Mouse (Mus musculus) telencephalon, adult 2 months (tissue): ENCODE measurements at regions not wholly inside any gene's neighbourhood (a gene's known extent, or its start where the extent isn't known, plus 50 kb on each side); places are given as distances from the start of the nearest gene placed in this dataset.

Experiments
- DNase-seq: peaks from one replicate; pipeline ENCODE4 v3.0.0-alpha.2; 2011; ENCODE audit warnings: low read depth, low spot score

DNA sequence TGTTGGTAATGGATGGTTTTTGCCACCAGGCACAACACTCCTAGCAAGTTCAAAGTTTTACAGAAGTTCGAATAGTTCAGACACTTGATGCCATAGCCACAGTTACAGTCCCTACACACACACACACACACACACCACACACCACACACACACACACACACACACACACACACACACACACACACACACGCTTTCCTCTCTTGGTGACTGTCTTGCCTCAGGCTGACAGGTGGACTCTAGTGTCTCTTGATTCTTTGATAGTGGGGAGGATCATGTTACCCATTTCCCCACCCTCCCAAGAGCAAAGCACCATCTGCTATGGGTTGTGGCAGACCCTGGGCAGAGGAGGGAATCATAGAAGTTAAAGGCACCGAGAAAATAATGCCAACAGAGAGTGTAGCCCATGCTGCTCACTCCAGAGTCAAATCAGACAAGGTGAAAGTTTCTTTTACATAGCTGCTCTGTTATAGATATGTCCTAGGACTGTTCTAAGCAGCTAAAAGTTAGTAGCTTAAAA is 75.9 kb downstream of the Klhl25 start:
- DNase-seq = no peak

DNA sequence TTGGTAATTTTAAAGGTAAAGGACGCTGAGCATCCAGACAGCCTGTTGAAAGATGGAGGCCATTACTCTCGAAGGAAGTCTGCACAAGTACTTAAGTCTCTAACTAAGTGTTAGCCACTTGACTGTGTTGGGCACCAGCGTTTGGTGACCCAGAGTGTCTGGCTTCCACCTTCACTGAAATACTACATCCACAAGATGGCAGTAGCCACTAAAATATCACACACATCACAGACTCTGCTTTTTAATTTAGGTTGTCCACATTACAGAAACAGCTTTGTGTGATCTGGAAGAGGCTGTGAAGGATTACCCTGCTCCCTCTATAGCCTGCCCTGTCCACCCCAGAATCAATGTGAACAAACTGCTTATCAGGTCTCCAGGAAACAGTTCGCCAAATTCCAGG is 79.4 kb downstream of the Klhl25 start:
- DNase-seq = peak; percentile 29

DNA sequence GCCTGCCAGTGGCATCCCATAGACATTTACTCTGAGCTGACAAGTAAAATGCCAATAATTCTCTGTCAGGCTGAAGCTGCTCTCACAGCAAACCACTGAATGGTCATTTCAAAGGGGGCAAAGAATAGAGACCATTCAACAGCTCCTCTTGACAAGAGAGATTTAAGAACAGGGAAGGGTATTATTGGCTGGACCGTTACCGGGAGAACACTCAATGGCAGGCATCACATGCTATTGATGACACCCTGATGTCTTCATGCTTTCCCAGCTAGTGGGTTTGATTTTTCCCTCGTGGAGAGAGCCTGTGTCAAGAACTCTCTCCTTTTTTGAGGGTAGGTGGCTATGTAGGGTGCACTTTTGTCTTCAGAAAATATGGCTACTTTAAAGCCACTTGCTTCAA is 95.7 kb downstream of the Klhl25 start:
- DNase-seq = no peak

DNA sequence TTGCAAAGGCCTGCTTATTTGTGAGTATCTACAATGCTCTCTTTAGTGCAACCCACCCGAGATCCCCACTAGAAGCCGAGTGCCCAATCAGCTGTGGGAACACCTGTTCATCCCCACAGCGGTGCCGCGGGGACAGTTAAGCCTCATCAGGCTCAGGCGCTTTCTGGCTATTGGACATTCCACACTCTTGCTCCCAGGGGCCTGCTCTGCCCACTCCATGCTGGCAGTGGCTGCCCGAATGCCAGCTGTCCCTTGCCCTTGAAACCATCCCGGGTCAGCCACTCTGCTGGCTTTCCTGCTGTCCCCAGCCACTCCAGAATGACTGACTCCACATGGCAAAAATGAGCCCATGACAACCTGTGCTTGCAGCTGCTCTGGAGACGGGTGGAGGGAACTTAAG is 107.6 kb downstream of the Klhl25 start:
- DNase-seq = no peak

DNA sequence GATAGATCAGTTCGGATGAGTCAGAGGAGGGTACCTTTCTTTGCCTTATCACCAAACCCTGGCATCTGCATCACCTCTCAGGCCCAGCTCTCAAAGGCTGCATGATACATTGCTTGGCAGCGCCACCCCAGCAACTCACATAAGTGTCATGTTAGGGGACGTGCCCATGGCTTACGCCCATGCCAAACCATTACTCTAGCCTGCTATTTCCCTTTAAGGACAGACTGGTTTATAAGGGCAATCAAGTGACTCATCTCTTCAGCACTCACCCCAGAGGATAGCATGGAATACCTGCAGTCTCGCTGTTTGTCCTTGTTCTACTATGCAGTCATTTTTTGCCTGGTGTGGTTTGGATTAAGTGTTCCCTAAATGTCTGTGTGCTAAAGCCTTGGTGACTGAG is 109.3 kb downstream of the Klhl25 start:
- DNase-seq = no peak

DNA sequence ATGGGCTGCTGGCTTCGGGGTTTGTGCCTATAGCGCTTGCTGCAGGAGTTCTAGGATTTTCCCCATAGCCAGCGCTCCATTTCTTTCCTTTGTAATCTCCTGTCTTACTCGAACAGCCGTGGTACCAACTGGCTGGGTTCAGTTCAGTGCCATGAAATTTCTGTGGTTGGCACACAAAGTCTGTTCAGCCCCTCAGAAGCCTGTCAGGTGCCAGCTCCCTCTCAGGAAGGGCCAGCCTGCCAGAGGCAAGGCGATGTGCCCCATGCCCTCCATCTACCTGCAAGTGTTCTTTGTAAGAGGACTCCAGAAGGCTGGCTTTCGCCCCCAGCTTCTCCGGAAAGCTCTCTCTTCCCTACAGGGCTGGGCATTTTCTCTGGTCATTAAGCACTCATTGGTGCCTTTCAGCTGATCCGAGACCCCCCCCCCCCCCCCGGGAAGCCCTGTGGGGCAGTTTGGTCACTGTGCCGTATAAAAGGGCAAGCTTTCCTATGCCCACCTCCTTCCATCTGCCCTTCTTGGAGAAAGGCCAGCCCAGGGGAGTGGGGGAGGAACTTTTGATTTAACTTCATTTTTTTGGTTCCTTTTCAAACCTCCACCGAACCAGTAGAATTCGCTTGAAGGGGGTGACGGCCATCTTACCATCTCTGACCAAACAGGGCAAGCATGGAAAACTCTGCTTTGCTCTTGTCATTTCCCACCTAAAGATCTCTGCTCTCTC is 112.0 kb downstream of the Klhl25 start:
- DNase-seq = no peak

DNA sequence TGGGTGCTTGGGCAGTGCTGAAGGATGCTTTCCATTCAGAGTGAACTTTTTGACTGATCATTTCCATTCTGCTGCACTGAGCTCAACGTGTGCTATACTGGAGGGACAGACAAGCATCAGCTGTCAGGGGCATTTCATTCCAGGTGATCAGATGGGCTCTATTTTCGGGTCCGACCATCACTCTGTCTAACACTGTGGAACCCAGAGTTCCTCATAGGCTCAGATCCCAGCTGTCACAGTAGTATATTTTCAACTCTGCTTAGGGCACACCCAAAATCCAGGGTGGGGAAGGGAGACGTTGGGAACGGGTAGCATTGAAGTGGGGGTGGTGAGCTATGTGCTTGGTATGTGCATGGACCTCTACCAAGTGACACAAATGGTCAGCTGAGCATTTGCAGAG is 120.1 kb downstream of the Klhl25 start:
- no peak for DNase-seq

DNA sequence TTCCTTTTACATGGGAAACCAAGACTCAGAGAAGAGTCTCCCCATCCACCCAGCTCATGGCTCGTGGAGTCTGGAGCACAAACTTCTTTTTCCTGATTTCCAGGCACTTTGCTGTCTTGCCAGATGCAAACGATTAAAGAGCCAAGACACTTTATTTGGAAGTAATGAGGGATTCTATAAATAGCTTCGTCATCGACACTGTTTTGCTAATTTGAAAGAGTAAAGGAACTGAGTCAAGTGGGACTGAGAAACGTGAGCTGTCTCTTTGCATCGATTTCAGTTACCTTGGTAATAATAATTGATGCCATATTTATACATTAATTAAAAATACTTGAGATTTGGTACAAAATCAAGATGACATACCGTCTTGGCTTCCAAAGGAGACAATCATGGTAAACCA is 122.8 kb downstream of the Klhl25 start:
- DNase-seq = no peak

DNA sequence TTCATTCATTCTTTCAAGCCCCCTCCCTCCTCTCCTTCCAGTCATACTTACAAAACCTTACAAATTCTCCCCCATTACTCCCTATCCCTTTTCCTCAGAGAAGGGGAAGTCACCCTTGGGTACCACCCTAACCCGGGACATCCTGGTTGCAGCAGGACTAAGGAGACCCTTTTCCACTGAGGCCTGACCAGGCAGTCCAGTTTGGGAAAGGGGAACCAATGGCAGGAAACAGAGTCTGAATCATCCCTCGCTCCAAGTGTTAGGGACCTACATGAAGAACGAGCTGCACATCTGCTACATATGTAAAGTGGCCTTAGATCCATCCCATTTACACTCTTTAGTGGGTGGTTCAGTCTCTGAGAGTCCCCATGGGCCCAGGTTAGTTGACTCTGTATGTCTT is 123.6 kb downstream of the Klhl25 start:
- no peak for DNase-seq

DNA sequence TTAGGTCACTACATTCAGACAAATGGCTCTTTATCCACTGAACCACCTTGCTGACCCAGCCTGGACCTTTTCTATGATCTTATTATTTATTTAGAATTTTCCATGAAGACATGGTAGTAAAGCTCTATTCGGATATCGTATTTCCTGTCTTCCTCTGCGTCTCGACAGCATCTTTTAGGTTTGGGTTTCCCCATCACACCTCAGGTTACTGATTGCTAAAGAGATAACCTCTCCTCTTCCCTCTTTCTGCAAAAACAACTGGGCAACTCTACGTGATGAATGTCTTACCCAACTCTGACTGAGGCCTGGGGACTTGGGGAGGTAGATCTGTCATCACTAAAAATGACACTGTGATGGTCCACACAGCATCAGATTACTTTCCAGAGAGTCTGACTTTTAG is 133.4 kb downstream of the Klhl25 start:
- no peak for DNase-seq

DNA sequence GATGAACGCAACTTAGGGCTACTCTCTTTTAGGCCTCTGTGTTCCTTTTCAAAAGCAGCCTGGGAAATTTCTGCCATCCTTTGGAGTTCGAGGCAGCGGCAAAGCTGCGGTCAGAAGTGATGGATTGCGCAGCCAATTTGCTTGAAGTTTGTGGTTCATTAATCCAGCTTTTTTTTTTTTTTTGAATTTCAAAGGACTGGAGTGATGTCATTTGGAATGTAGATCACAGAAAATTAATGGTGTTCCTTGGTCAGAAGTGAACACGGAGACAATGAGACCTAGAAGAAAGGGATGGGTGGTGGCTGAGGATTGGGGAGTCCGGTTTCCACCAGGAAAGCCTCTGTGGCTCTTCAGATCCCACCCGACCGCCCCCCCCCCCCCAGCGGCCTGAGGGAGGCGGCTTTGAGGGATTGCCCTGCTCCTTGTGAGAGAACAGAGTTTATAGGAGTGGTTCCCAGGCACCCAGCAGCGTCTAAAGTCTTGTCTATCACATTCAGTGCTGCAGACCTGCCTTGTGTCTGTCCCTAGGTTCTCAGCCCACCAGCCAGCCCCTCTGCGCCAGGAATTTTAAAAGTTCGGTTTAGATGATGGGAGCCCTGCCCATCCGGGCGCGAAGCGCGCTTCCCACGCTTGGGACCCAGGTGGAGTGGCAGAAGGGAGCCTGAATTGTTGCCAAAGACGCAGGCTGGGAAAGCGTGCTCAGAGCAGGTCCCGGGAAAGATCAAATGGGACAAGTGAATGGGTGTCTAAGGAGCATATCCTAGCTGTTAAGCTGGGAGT is 135.1 kb downstream of the Klhl25 start:
- no peak for DNase-seq

DNA sequence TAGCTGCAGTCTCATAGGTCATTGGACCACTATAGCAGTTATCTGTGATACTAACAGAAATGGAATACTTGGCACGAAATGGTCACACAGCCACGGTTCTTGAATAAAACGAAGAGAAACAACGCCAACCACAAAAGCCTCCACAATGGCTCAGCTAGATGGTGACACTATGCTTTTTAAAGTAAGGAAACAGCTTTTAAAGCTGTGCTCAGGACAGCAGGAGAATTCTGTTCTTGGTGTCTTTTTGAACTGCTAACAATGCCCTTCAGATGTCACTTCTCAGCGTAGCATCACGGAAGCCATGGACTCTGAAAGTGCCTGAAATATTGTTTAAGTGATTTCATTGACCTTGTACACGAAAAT is 135.7 kb downstream of the Klhl25 start:
- no peak for DNase-seq

DNA sequence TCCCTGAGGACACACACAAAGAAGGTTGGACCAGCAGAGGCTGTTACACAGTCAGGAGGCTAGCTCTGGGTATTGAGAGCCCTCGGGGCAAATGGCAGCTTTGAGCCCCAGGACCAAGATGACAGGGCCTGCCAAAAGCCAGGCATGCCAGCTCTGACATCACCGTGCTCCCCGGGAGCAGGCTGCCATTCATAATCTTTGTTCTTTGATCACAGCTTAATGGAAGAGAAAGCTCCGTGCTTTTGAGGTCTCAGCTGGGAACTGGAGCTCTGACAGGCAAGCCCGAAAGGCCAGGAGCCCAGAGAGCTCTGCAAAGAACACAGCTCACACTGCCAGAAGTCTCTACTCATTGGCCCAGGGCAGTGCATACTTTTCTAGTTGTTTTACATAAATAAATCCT is 150.7 kb downstream of the Klhl25 start:
- no peak for DNase-seq

DNA sequence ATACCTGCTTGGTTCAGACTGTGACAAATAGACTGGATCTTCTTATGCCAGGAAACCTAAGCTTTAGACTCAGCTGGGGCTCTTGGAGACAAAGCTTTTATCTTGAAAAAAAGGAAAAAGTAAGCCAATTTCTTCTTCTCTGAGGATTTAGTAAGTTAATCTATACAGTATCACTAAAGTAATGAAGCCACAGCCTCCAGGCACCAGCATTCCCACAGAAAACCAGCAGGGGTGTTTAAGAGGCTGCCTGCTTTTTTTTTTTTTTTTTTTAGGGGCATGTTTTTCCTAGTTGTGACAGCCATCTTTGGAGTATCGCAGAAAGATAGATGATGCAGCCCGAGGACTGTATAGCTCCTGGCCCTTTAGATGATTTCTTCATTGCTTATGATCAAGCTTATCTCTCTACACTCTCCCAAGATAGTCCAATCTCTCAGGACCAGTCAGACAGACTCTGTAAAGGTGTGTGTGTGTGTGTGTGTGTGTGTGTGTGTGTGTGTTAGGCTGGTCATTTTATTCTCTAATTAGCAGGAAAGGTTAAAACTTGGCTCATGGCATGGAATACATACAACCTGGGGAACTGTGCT is 151.3 kb downstream of the Klhl25 start:
- no peak for DNase-seq

DNA sequence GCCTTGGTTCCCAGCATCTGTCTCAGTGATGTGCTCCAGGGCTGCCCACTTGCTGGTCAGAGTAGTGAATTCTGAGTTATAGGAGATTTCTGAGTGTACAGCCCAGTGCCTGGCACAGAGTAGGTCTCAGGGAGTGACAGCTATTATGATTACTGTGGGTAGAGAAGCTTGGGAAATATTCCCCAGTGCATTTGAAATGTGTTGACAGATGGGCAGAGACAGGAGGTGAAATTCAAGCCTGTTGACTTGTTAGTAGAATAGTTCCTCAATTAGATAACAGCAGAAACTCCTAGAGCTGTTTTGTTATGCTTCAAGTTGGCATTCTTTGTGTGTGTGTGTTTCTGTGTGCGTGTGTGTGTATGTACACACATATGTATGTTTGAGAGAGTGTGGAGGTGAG is 152.9 kb downstream of the Klhl25 start:
- DNase-seq = no peak

DNA sequence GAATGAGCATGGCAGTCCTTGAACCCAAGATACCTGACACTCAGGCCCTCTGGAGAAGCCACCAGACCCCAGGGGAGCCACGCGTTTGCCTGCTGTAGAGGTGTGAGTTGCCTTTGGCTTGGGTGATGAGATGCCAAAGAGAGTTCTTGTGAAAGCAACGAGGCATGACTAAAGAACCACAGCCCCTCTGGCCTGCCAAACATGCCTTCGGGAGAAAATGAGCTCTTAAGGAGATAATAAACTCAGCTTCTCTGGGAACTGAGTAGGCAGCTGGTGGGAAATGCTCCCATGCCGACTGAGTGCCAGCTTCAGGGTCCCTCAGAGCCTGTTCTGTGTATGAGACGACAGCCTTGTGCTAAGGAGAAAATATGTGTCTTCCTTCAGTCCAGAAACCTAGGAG is 160.1 kb downstream of the Klhl25 start:
- no peak for DNase-seq

DNA sequence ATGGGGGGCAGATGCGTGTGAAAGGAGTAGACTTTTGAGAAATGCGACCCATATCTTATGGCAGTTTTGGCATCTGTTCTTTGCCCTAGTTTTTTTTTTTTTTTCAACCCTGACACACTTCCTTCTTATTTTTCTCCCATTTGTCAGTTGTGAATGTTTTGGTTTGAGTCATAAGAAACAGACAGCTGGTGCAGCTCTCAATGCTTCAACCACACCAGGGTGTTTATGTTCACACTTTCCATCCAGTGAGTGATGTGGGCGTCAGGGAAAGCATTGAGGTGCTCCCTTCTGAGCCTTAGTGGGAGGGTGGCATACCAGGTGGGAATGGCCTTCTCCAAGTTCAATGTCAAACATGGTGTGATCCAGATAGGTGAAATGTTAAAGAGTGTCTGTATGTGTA is 181.9 kb upstream of the Agbl1 start:
- peak; percentile 58 for DNase-seq

DNA sequence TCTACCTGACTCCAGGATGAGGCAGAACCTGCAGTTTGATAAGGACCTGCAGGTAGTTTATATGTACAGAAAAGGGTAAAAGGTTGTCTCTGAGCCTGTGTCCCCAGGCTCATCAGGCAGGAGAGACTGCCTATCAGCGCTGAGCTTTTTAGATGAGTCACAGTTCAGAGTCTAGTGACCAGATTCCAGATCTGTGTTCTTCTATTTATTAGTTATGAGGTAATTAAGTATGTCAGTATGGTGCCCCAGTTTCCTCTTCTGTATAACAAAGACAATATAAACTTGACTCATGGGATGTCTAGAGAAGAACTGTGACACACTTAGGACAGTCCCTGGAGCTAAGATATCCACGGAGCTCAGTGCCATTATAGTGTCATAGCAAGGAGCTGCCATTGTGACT is 180.3 kb upstream of the Agbl1 start:
- DNase-seq = no peak

DNA sequence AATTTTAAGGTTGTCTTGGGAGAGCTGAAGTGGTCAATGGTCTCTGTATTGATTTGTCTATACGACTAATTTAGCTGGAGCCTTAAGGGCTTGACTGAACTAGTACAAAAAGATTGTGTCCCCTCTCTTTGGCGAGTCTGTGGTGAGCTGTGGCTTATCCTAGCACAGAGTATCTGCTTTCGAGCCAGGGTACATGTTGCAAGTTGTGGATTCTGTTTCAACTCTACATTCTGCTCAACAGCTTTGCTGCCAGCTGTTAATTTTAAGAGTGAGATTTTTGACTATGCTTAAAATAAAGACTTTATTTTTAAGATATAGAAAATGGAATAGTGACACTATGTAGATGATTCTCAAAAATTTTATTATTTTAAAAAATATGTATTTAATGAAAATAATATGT is 175.8 kb upstream of the Agbl1 start:
- DNase-seq = peak; percentile 48

DNA sequence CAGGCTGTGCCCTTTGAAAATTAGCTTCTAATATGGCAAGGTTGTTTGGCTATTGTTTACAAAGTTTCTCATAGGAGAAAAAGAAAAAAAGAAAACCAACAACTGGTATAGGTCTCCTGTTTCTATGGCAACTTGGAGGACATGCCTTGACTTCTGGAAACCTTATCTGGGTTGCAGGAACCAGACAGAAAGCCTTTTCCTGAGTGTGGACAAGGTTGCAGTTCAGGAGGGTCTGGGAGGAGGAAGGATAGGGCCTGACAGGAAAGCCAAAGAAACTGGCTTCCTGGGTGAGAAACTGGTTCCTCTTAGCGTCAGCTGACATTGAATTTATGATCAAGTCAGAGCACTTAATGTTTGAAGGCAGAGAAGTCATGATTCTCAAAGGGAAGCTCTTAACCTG is 130.5 kb upstream of the Agbl1 start:
- DNase-seq = no peak

DNA sequence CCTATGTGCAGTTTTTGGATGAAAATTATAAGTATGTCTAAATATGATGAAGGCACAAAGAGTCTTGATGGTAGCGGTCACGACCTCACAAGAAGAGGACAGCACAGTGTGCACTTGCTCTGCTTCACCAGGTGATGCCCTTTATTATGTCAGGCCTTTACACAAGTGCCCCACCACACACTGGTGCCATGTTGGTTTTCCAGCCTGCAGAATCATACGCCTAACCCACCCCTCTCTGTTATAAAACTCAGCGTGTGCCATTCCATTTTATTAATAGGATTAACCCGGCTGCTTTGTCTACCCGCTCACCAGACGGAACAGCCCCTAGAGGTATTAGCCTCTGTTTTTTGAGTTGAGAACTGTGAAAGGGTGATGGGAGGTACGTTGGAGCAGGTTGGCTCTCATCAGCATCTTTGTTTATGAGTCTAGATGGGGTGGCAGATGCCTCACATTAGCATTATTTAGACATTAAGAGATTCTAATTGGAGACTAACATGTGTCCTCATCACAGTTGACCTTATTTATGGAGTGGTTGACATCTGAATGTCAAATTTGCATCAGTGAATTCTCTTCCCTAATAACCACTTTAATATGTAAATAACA is 108.3 kb upstream of the Agbl1 start:
- no peak for DNase-seq

DNA sequence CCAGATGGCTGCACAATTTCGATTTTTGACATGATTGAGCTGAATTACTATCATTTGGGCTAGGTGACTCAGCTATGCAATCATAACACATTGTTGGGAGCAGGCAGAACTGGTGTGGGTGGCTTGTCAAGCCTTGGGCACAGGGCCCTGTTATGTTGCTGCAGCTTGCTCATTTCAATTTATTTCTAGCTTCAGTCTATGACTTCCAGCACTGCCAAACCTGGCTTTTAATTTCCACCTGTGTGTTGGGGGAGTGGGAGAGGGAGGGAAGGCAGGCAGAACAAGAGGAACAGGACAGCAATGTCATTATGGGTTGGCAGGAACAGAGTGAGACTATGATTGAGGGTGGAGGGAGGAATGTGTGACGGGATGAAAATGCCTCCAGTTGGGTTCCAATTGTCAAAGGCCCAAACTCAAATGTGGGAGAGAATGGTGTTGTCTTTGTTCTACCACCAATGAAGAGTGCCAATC is 102.0 kb upstream of the Agbl1 start:
- peak; percentile 86 for DNase-seq
